ENCODE assay signal across 10 mouse cellular contexts in genomic region chrX:23556271-23556670, GRCm38 (mm10).
DNase-seq lines count a peak whose midpoint lies in the region; ATAC-seq and TF ChIP-seq lines count a peak whose summit lies in the region.
"Had no signal": no experiment of that assay in that cellular context is flagged by ENCODE, and none has a peak within 500 bp of the region (broad histone marks: within the 10 kb centered on the region; RNA-seq: fewer than 3 reads in every experiment).

No protein-coding gene starts in this region.

- DNase-seq in kidney, adult 9 months = peak; percentile 3
- DNase-seq in kidney, adult 18-20 months = no peak
- DNase-seq in brain, embryonic 14.5 days (ENCODE audit: low read depth) = peak; percentile 12
- DNase-seq in heart, adult 9 months (ENCODE audit: low spot score in 2 of 2) = peak; percentile 56 to 61
- DNase-seq in adrenal gland, adult 2 months = no peak
- no peak for DNase-seq in urinary bladder, postnatal 10 days (ENCODE audit: low spot score)
- DNase-seq: cerebellum, adult 11 months; right cerebral cortex, postnatal 14 days had no signal

- peak; percentile 57 for ATAC-seq in megakaryocyte, adult 5-6 weeks (ENCODE audit: poor library complexity, severe bottlenecking)
- ATAC-seq: hindbrain, embryonic 16.5 days had no signal

- TF ChIP-seq CTCF in brain, embryonic 14.5 days (IDR thresholded peaks at IDR 0.05; ENCODE audit: borderline replicate concordance, extremely low read depth, insufficient read depth, insufficient read length) = no peak

- TF ChIP-seq POLR2A in brain, embryonic 14.5 days (IDR thresholded peaks at IDR 0.05; ENCODE audit: borderline replicate concordance, extremely low read depth, insufficient read depth, insufficient read length, poor library complexity, severe bottlenecking) = no peak

Comparison
In these comparisons a context has a peak if more than half of its experiments do, and no peak if none do; other contexts are left out.
1. DNase-seq: peak in kidney, adult 9 months (single experiment), brain, embryonic 14.5 days (single experiment) and heart, adult 9 months (2 of 2); none in kidney, adult 18-20 months (single experiment), adrenal gland, adult 2 months (single experiment) and urinary bladder, postnatal 10 days (single experiment).